Mouse (Mus musculus): ENCODE results near the gene Plekhn1. TPM values are rescaled to one million over a fixed set of nuclear protein-coding genes. Genes with fewer than 3 reads are reported as not detected.

Gene Plekhn1
- polyA plus RNA-seq, 1 experiment: 39.1 TPM

GRCm38 (mm10) chr4:156213134-156213533, 21.5 kb downstream of the Plekhn1 start:
- DNase-seq (ENCODE audit: low read depth): no peak

DNA sequence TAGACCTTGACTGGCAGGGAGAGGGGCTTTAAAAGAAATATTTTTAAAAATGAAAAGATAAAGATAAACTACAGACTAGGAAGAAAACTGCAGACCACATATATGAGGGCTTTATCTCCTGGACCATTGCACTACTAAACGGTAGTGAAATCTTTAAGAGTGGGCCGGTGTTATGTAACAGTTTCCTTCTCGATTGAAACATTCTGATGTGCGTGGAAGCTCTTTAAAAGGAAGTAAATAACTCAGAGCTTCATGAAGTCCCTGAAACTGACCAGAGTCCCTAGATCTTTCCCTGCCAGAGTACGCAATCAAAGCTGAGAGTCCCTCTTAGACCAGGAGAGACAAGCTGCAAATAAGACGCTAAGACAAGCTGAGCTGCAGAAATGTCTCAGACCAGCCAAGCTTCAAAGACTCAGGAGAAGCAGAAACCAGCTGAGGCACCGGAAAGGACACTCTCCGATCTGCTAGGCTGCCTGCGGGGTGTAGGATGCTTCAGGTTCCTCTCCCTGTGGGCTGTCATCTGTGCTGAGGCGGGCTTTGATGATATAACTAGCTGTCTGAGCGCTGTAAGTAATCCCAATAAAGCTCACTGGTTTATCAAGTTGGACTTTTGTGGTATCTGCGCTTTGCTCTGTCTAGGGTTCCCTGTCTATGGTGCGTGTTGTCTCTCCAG, 24.6 kb downstream of the Plekhn1 start:
- DNase-seq (ENCODE audit: low read depth): no peak

GRCm38 (mm10) chr4:156208872-156209271, 25.8 kb downstream of the Plekhn1 start:
- no peak for DNase-seq (ENCODE audit: low read depth)

DNA sequence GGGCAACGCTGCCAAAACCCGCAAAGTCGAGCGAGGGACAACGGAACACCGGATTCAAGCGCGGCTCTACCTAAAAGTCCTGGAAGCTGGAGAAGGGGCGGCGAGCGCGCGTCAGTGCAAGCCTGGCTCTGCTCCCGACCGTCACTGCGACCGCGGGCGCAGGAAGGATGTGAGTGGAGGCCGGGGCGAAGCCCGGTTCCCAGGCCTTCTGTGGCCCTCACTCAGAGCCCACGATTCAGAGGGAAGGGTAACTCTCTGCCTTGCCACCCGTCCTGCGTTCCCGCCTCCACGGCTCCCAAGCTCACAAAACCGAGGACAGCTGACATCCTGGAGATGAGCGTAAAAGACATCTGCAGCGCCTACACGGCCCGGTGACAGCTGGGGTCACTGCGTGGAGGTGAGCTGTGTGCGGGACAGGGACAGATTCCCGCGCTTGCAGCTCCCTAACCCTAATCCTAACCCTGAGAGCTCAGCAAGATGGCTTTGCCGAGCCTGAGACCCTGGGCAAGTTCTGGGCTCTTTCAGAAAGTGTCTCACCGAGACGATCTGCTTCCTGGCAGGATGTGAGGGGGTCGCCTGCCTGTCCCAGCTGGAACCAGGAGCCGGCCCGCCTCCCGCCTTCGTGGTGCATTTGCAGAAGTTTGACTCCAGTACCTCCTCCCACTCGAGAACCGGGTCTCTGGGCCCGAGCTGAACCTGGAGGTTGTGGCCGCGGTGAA, 31.1 kb downstream of the Plekhn1 start:
- DNase-seq (ENCODE audit: low read depth): no peak

DNA sequence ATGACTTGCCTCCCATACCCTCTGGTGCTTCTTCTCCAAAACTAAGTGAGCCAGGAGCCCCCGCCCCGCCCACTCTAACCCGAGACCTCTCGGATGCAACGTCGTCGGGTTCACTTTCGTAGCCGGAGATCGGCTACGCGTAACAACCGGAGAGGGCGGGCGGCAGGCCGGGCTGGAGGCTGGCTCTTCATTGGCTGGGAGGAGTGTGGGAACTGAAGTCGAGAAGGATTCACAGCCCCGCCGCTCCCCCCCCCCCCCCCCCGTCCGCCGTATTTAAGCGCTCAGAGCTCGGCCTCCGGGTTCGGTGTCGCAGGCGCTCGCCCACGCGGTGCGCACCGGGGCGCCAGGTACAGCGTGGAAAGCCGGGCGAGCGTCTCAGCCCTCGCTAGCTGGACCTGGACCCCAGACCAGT, 31.6 kb downstream of the Plekhn1 start, which contains the start of gene AW011738:
Gene AW011738, plus strand, starts transcription at position 304 of the 412 bp plus-strand sequence.
- DNase-seq (ENCODE audit: low read depth): no peak

- DNase-seq (ENCODE audit: low read depth): no peak
These were observed 32.2 kb downstream of the Plekhn1 start for GRCm38 (mm10) chr4:156202462-156202893.

- no peak for DNase-seq (ENCODE audit: low read depth)
These were observed 33.8 kb downstream of the Plekhn1 start, which contains the start of gene Isg15 for GRCm38 (mm10) chr4:156200623-156201475. Gene Isg15, minus strand, starts transcription at chr4:156200818.

GRCm38 (mm10) chr4:156197829-156198205, 36.8 kb downstream of the Plekhn1 start:
- no peak for DNase-seq (ENCODE audit: low read depth)

- DNase-seq (ENCODE audit: low read depth): no peak
These were observed 37.4 kb downstream of the Plekhn1 start, which contains the start of gene Agrn for GRCm38 (mm10) chr4:156197131-156197828. Gene Agrn, minus strand, starts transcription at chr4:156197488.

- DNase-seq (ENCODE audit: low read depth): no peak
These were observed 38.5 kb downstream of the Plekhn1 start for GRCm38 (mm10) chr4:156195927-156196870.

- DNase-seq (ENCODE audit: low read depth): no peak
These were observed 40.3 kb downstream of the Plekhn1 start for GRCm38 (mm10) chr4:156194346-156194745.

- DNase-seq (ENCODE audit: low read depth): no peak
These were observed 40.8 kb downstream of the Plekhn1 start for GRCm38 (mm10) chr4:156193906-156194305.

GRCm38 (mm10) chr4:156193200-156193590, 41.5 kb downstream of the Plekhn1 start:
- no peak for DNase-seq (ENCODE audit: low read depth)

DNA sequence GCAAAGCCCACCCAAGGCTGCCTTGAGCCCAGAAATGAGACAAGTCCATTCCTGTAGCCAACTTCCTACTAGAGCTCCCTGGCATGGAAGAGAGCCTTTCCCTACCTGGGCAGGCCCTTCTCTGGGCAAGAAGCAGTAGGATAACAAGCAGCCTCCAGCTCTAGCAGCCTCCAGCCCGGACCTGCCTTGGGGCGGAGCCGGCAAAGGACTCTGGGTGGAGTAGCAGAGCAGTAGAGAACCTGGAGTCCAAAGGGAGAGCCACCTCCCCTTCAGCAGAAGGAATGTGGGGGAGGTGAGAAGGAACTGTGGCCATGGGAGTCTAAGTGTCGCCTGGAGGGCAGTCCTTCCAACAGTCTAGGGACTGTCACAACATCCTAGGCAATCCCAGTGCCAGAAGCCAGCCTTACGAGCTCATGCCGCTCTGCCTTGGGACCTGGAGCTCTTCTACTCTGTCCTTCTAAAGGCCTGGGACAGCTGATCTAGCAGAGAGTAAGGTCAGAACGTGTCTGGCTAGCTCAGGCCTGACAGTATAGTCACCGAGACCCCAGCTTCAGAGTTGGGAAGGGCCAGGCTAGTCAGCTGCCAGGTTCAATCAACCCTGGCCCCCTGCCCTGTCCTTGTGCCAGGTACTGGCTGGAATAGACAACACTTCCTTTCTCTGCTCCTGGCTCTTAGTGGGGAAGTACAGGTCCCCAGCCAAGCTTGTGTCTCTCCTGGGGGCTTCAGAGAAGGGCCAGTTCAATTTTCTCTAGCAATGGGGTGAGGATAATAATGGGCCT, 42.0 kb downstream of the Plekhn1 start:
- no peak for DNase-seq (ENCODE audit: low read depth)

- no peak for DNase-seq (ENCODE audit: low read depth)
These were observed 45.8 kb downstream of the Plekhn1 start for GRCm38 (mm10) chr4:156188811-156189323.

- DNase-seq (ENCODE audit: low read depth): no peak
These were observed 46.4 kb downstream of the Plekhn1 start for GRCm38 (mm10) chr4:156188162-156188810.

- DNase-seq (ENCODE audit: low read depth): no peak
These were observed 48.5 kb downstream of the Plekhn1 start for GRCm38 (mm10) chr4:156185950-156186850.
